Mouse (Mus musculus): Measurements from ENCODE around the gene Cacng2. TPM values are rescaled to one million over a fixed set of nuclear protein-coding genes. Genes with fewer than 3 reads are reported as not detected.

Cacng2 gene
- polyA plus RNA-seq, 1 experiment from 2014 or later = not detected

DNA sequence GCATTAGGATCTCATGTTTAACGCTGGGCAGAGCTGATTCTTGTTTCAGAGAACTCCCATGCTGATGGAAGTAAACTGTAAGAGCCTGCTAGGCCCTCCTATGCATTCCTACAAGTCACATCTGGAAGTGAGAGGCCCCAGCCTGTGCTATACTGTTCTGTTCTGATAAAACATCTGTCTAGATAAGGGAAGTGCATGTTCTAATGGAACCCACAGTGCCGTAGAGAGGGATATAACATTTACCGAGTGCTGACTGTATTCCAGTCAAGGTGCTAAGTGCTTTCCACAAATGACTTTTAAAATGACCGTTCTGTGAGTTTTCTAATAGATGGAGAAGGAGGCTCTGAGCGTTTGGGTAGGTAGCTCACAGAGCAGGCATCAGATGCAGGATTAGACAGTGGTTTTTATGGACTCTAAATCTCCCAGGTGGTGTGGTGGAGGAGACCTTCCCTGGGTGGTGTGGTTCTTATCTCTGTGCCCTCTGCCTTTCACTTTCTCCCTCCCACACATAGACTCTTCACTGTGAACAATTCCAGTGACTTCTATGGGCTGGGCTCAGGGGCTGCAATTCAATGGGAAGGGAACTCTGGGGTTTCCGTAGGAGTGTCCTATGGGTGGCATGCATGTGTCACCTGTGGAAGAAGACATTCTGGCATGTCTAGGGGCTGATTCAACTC lies 145.5 kb downstream of the Cacng2 start:
- no peak overlapping the region for H3K27ac ChIP-seq (ENCODE audit: low read depth, low read length)
- H3K9ac ChIP-seq (ENCODE audit: low read depth, low read length) = no peak overlapping the region
- no peaks in the 10 kb centered on the region for H3K9me3 ChIP-seq (ENCODE audit: control insufficient read depth, low read length)
- no peak overlapping the region for H3K4me2 ChIP-seq (replicated peaks; ENCODE audit: low read depth, low read length)
- H3K36me3 ChIP-seq (ENCODE audit: control insufficient read depth, insufficient read depth, low read length) = no peaks in the 10 kb centered on the region
- H3K27me3 ChIP-seq (ENCODE audit: control insufficient read depth, insufficient read depth, low read length) = no peaks in the 10 kb centered on the region; the same call in 1 of the 2 replicates
- WGBS = 69% methylated on average over 6 of the region's 6 CpGs
- H3K4me3 ChIP-seq (ENCODE audit: low read length) = no peak overlapping the region
- ATAC-seq (ENCODE audit: low FRiP score, low TSS enrichment) = no peak
- H3K4me1 ChIP-seq (ENCODE audit: control insufficient read depth, insufficient read depth, low read length) = peaks cover 7% of the 10 kb centered on the region; the same call in 1 of the 2 replicates

DNA sequence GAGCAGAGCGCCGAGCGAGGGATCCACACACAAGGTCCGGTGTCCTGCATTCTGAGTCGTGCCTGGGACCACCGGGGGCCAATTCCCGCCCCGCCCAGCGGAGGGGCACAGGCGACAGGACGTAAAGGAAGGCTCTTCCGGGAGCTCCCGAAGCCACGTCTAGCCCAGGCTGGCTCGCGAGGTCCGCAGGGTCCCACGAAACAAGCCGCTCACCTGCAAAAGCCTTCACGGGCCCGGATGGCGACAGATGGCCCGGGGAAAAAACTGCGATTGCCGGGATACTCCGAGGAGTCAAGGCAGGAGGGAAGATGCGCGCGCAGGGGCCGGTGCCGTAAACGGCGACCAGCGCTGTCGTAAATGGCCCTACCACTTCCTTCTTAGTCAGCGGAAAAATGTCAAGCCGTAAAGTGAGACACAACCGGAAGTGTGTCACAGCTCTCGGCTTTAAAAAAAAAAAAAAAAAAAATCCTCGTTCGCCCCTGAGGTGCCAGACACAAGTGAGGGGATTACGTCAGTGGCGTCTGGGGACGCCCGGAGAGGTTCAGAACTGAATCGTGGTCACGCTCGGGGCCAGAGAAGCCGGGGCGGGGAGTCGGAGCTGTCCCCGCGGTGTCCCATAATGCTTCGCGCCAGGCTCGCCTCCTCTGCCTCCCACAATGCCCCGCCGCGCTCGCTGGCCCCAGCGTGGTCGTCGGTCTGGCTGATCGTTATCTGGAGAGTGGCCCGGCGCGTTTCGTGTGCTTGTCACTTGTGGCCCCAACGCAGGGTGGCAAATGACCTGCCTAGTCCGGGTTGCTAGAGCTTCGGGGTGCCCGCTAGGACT lies 149.1 kb downstream of the Cacng2 start, which contains the start of gene Eif3d:
Eif3d (minus strand) TSS at position 344 of the 823 bp plus-strand sequence.
- Histone ChIP-seq H3K4me2 (replicated peaks; ENCODE audit: low read depth, low read length) (peak within 1 kb of the TSS; percentile 69), H3K27ac (ENCODE audit: low read depth, low read length) (peak within 1 kb of the TSS; percentile 99), H3K9me3 (ENCODE audit: control insufficient read depth, low read length) (no peaks in the 10 kb centered on the region), H3K36me3 (ENCODE audit: control insufficient read depth, insufficient read depth, low read length) (peaks cover 30% of the 10 kb centered on the region), H3K27me3 (ENCODE audit: control insufficient read depth, insufficient read depth, low read length) (no peaks in the 10 kb centered on the region), H3K4me3 (ENCODE audit: low read length) (peak within 1 kb of the TSS; percentile 82), H3K9ac (ENCODE audit: low read depth, low read length) (peak within 1 kb of the TSS; percentile 93), H3K4me1 (ENCODE audit: control insufficient read depth, insufficient read depth, low read length) (peaks cover 11% of the 10 kb centered on the region; the same call in 1 of the 2 replicates)
- under 1% methylated on average over 72 of the region's 72 CpGs for WGBS
- peak; percentile 90 for ATAC-seq (ENCODE audit: low FRiP score, low TSS enrichment)

DNA sequence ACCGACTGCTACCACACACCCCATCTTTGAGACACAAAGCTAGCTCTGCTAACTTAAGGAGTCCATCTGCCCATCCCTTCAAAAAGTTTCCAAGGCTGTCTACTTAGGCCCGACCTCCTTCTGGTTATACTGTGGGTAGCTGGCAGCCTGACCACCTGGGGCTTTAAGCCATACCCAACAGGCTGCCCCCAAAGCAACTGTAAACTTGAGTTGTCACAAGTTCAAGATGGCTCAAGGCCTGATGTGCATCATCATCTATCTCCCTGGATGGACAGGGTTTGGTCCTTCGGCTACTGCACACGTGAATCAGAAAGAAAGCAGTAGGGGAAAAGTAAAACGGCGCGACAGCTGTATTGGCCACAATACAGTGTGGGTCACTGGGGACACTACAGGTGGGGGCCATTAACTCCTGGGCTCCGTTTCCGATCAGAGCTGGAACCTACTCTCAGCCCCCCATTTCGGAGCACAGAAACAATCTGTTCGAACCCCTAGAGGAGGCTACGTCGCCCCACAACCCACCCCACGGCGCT lies 149.8 kb downstream of the Cacng2 start:
- WGBS = 3% methylated on average over 15 of the region's 15 CpGs
- peaks cover 37% of the 10 kb centered on the region for H3K36me3 ChIP-seq (ENCODE audit: control insufficient read depth, insufficient read depth, low read length)
- peak overlapping the region; percentile 82 for H3K4me3 ChIP-seq (ENCODE audit: low read length)
- no peaks in the 10 kb centered on the region for H3K9me3 ChIP-seq (ENCODE audit: control insufficient read depth, low read length)
- H3K9ac ChIP-seq (ENCODE audit: low read depth, low read length) = peak overlapping the region; percentile 93
- no peak for ATAC-seq (ENCODE audit: low FRiP score, low TSS enrichment)
- H3K27ac ChIP-seq (ENCODE audit: low read depth, low read length) = peak overlapping the region; percentile 99
- peak overlapping the region; percentile 69 for H3K4me2 ChIP-seq (replicated peaks; ENCODE audit: low read depth, low read length)
- peaks cover 11% of the 10 kb centered on the region; the same call in 1 of the 2 replicates for H3K4me1 ChIP-seq (ENCODE audit: control insufficient read depth, insufficient read depth, low read length)
- H3K27me3 ChIP-seq (ENCODE audit: control insufficient read depth, insufficient read depth, low read length) = no peaks in the 10 kb centered on the region

DNA sequence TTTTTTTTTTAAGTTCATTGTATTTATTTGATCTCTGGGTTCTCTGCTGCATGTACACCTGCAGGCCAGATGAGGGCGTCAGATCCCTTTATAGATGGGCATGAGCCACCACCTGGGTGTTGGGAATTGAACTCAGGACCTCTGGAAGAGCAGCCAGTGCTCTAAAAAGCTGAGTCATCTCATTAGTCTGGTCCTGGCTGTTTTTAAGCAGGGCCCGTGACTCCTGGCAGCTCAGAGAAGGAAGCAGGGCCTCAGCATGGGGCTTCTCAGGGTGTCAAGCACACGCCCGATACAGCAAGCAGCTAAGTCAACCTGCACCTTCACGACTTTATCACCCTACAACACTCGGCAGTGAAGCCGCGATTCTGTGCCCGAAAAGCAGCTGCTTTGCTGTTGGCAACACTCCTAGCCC lies 154.7 kb downstream of the Cacng2 start:
- Histone ChIP-seq H3K27me3 (ENCODE audit: control insufficient read depth, insufficient read depth, low read length) (no peaks in the 10 kb centered on the region), H3K9ac (ENCODE audit: low read depth, low read length) (no peak overlapping the region), H3K4me2 (replicated peaks; ENCODE audit: low read depth, low read length) (no peak overlapping the region), H3K36me3 (ENCODE audit: control insufficient read depth, insufficient read depth, low read length) (peaks cover 86% of the 10 kb centered on the region), H3K4me1 (ENCODE audit: control insufficient read depth, insufficient read depth, low read length) (peaks cover 8% of the 10 kb centered on the region; the same call in 1 of the 2 replicates), H3K4me3 (ENCODE audit: low read length) (no peak overlapping the region), H3K27ac (ENCODE audit: low read depth, low read length) (no peak overlapping the region), H3K9me3 (ENCODE audit: control insufficient read depth, low read length) (no peaks in the 10 kb centered on the region)
- ATAC-seq (ENCODE audit: low FRiP score, low TSS enrichment) = no peak
- 83% methylated on average over 9 of the region's 9 CpGs for WGBS

DNA sequence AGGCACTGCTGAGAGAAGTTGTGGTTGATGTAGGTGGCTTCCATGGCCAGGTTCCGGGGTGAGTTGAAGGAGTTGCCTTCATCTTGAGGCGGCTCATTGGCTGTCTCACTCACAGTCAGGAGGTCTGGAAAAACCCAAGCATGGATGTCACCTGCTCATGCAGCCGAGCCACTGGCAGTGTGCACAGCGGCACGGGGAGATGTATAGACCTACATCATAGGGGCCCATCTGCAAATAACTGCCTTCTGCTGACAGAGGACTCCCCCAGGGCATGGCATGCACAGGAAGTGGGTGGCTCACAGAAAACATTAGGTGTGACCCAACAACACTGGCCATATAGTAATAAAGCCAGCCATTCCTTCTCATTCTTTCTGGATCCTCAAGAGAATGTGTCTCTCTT lies 157.4 kb downstream of the Cacng2 start:
- Histone ChIP-seq H3K4me2 (replicated peaks; ENCODE audit: low read depth, low read length) (no peak overlapping the region), H3K36me3 (ENCODE audit: control insufficient read depth, insufficient read depth, low read length) (peaks cover 93% of the 10 kb centered on the region), H3K9ac (ENCODE audit: low read depth, low read length) (no peak overlapping the region), H3K9me3 (ENCODE audit: control insufficient read depth, low read length) (no peaks in the 10 kb centered on the region), H3K27me3 (ENCODE audit: control insufficient read depth, insufficient read depth, low read length) (no peaks in the 10 kb centered on the region), H3K4me1 (ENCODE audit: control insufficient read depth, insufficient read depth, low read length) (no peaks in the 10 kb centered on the region), H3K27ac (ENCODE audit: low read depth, low read length) (no peak overlapping the region), H3K4me3 (ENCODE audit: low read length) (no peak overlapping the region)
- WGBS = 90% methylated on average over 5 of the region's 5 CpGs
- no peak for ATAC-seq (ENCODE audit: low FRiP score, low TSS enrichment)

DNA sequence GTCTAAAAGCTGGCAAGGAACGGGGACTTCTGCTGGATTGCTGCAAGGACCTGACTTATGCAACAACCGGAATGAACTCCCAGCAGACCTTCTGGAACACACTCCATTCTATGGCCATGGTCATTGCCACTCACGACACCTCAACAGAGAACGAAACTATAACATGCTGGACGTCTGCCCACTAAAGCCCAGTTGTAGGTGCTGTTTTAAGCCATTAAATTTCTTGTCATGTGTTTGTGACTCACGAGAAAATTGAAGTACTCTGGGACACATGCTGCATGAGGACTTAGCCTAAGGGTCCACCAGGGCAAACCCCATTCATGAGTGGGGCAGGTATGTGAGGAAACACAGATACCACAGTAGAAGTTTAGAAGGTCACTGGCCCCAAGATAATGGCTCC lies 159.1 kb downstream of the Cacng2 start:
- WGBS = 92% methylated on average over 6 of the region's 6 CpGs
- Histone ChIP-seq H3K9me3 (ENCODE audit: control insufficient read depth, low read length) (no peaks in the 10 kb centered on the region), H3K9ac (ENCODE audit: low read depth, low read length) (no peak overlapping the region), H3K4me3 (ENCODE audit: low read length) (no peak overlapping the region), H3K4me2 (replicated peaks; ENCODE audit: low read depth, low read length) (no peak overlapping the region), H3K36me3 (ENCODE audit: control insufficient read depth, insufficient read depth, low read length) (peaks cover 75% of the 10 kb centered on the region), H3K27ac (ENCODE audit: low read depth, low read length) (no peak overlapping the region), H3K4me1 (ENCODE audit: control insufficient read depth, insufficient read depth, low read length) (peaks cover 12% of the 10 kb centered on the region), H3K27me3 (ENCODE audit: control insufficient read depth, insufficient read depth, low read length) (peaks cover 4% of the 10 kb centered on the region)
- no peak for ATAC-seq (ENCODE audit: low FRiP score, low TSS enrichment)

DNA sequence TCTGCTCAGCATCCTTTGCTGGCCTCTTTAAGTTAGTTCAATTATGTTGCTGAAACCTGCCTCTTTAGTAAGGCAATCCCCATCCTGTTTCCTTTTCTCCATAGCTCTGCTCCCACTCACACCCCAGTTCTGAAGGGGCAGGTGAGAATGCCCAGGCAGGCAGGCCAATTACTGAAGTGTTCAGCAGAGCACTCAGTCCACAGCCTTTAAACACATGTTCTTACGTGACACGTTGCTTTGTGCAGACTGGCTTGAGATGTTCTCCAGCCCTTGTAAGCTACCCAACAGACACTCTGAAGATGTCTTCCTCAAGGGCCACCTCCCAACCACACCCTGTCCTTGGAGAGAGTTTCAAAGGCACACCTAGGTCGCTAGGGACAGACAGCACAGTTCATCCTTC lies 161.8 kb downstream of the Cacng2 start:
- Histone ChIP-seq H3K4me3 (ENCODE audit: low read length) (no peak overlapping the region), H3K27me3 (ENCODE audit: control insufficient read depth, insufficient read depth, low read length) (peaks cover 8% of the 10 kb centered on the region), H3K27ac (ENCODE audit: low read depth, low read length) (no peak overlapping the region), H3K4me2 (replicated peaks; ENCODE audit: low read depth, low read length) (no peak overlapping the region), H3K9ac (ENCODE audit: low read depth, low read length) (no peak overlapping the region), H3K36me3 (ENCODE audit: control insufficient read depth, insufficient read depth, low read length) (peaks cover 49% of the 10 kb centered on the region), H3K4me1 (ENCODE audit: control insufficient read depth, insufficient read depth, low read length) (peaks cover 13% of the 10 kb centered on the region), H3K9me3 (ENCODE audit: control insufficient read depth, low read length) (no peaks in the 10 kb centered on the region)
- 62% methylated on average over 3 of the region's 3 CpGs for WGBS
- no peak for ATAC-seq (ENCODE audit: low FRiP score, low TSS enrichment)

DNA sequence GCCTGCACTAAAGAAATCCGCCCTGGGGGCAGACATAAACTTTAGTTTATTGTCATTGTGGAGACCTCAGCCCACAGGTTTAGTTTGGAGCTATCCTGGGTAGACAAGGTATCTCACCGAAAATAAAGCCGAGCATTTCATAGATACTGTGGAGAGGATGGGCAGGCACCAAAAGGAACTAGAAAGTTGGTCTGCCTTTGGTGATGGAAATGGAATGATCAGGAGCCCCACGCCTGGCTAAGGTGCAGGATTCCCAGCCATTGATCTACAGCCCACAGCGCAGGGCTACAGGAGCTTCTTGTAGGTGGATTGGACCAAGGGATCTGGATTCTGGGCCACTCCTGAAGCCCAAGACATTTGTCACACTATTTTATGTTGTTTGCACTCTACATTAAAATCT lies 162.2 kb downstream of the Cacng2 start:
- WGBS = 40% methylated on average over 5 of the region's 5 CpGs
- ATAC-seq (ENCODE audit: low FRiP score, low TSS enrichment) = no peak
- H3K4me2 ChIP-seq (replicated peaks; ENCODE audit: low read depth, low read length) = no peak overlapping the region

More for the DNA sequence above, 162.2 kb downstream of the Cacng2 start:
- H3K36me3 ChIP-seq (ENCODE audit: control insufficient read depth, insufficient read depth, low read length) = peaks cover 45% of the 10 kb centered on the region
- H3K27ac ChIP-seq (ENCODE audit: low read depth, low read length) = no peak overlapping the region
- no peaks in the 10 kb centered on the region for H3K9me3 ChIP-seq (ENCODE audit: control insufficient read depth, low read length)
- no peak overlapping the region for H3K9ac ChIP-seq (ENCODE audit: low read depth, low read length)
- peaks cover 13% of the 10 kb centered on the region for H3K4me1 ChIP-seq (ENCODE audit: control insufficient read depth, insufficient read depth, low read length)
- H3K27me3 ChIP-seq (ENCODE audit: control insufficient read depth, insufficient read depth, low read length) = peaks cover 8% of the 10 kb centered on the region
- H3K4me3 ChIP-seq (ENCODE audit: low read length) = no peak overlapping the region

All from kidney, embryonic 14.5 days (tissue).